ENCODE assay signal across 9 mouse cellular contexts in genomic region chr10:31252584-31253381, GRCm38 (mm10).
A peak's percentile ranks its signal among the peaks of the same experiment; 100 is the strongest.
DNase-seq lines count a peak whose midpoint lies in the region; ATAC-seq lines count a peak whose summit lies in the region.
"Had no signal": no experiment of that assay in that cellular context is flagged by ENCODE, and none has a peak within 500 bp of the region (broad histone marks: within the 10 kb centered on the region; RNA-seq: fewer than 3 reads in every experiment).

No protein-coding gene starts in this region.

- no peak overlapping the region for H3K4me2 ChIP-seq in midbrain, embryonic 13.5 days (replicated peaks)
- no peak overlapping the region for H3K4me2 ChIP-seq in midbrain, embryonic 16.5 days (ENCODE audit: low read length)
- H3K4me2 ChIP-seq in hindbrain, embryonic 16.5 days (ENCODE audit: low read length) = no peak overlapping the region
- H3K4me2 ChIP-seq in liver, embryonic 12.5 days = no peak overlapping the region

- peak; percentile 82 for ATAC-seq in frontal cortex, adult (ENCODE audit: low TSS enrichment)
- ATAC-seq in midbrain, embryonic 13.5 days = 0 out of 2 replicates have a peak, but pooled peaks have one; percentile 14
- no peak for ATAC-seq in midbrain, embryonic 16.5 days
- peak; percentile 74 for ATAC-seq in hindbrain, embryonic 16.5 days
- no peak for ATAC-seq in liver, embryonic 12.5 days

- H3K27ac ChIP-seq in midbrain, embryonic 13.5 days = no peak overlapping the region
- no peak overlapping the region for H3K27ac ChIP-seq in midbrain, embryonic 16.5 days (ENCODE audit: low read length)
- H3K27ac ChIP-seq in hindbrain, embryonic 16.5 days (ENCODE audit: low read depth, low read length) = no peak overlapping the region
- H3K27ac ChIP-seq in liver, embryonic 12.5 days = no peak overlapping the region

- no peaks in the 10 kb centered on the region; the same call in 1 of the 2 replicates for H3K9me3 ChIP-seq in midbrain, embryonic 13.5 days
- no peaks in the 10 kb centered on the region for H3K9me3 ChIP-seq in midbrain, embryonic 16.5 days (replicated peaks; ENCODE audit: control insufficient read depth, low read length, poor library complexity, severe bottlenecking)
- H3K9me3 ChIP-seq in hindbrain, embryonic 16.5 days (ENCODE audit: control insufficient read depth, low read length) = no peaks in the 10 kb centered on the region
- H3K9me3 ChIP-seq in liver, embryonic 12.5 days (replicated peaks) = no peaks in the 10 kb centered on the region

- no peaks in the 10 kb centered on the region for H3K36me3 ChIP-seq in midbrain, embryonic 13.5 days
- H3K36me3 ChIP-seq in midbrain, embryonic 16.5 days (ENCODE audit: control insufficient read depth, insufficient read depth, low read length) = no peaks in the 10 kb centered on the region
- H3K36me3 ChIP-seq in hindbrain, embryonic 16.5 days (ENCODE audit: control insufficient read depth, insufficient read depth, low read length) = no peaks in the 10 kb centered on the region
- H3K36me3 ChIP-seq in liver, embryonic 12.5 days = no peaks in the 10 kb centered on the region

- H3K4me1 ChIP-seq in midbrain, embryonic 13.5 days (replicated peaks) = no peaks in the 10 kb centered on the region
- no peaks in the 10 kb centered on the region for H3K4me1 ChIP-seq in midbrain, embryonic 16.5 days (ENCODE audit: control insufficient read depth, insufficient read depth, low read length)
- no peaks in the 10 kb centered on the region for H3K4me1 ChIP-seq in hindbrain, embryonic 16.5 days (ENCODE audit: control insufficient read depth, insufficient read depth, low read depth, low read length)
- no peaks in the 10 kb centered on the region for H3K4me1 ChIP-seq in liver, embryonic 12.5 days

- H3K9ac ChIP-seq in midbrain, embryonic 13.5 days (replicated peaks) = no peak overlapping the region
- no peak overlapping the region for H3K9ac ChIP-seq in midbrain, embryonic 16.5 days (ENCODE audit: low read depth, low read length)
- H3K9ac ChIP-seq in hindbrain, embryonic 16.5 days (ENCODE audit: low read depth, low read length) = no peak overlapping the region
- no peak overlapping the region for H3K9ac ChIP-seq in liver, embryonic 12.5 days

- no peak for DNase-seq in frontal cortex, postnatal 25 days (ENCODE audit: low spot score in 2 of 2)
- DNase-seq in lung, postnatal 36 days = peak; percentile 18
- no peak for DNase-seq in thymus, postnatal 10 days (ENCODE audit: low spot score in 2 of 2)

- H3K4me3 ChIP-seq in midbrain, embryonic 13.5 days (replicated peaks) = no peak overlapping the region
- no peak overlapping the region for H3K4me3 ChIP-seq in midbrain, embryonic 16.5 days (ENCODE audit: low read depth, low read length)
- H3K4me3 ChIP-seq in hindbrain, embryonic 16.5 days (ENCODE audit: low read length) = no peak overlapping the region
- H3K4me3 ChIP-seq in liver, embryonic 12.5 days = no peak overlapping the region
- H3K4me3 ChIP-seq: erythroblast, embryonic 14.5 days had no signal

- no peaks in the 10 kb centered on the region for H3K27me3 ChIP-seq in midbrain, embryonic 13.5 days
- H3K27me3 ChIP-seq in midbrain, embryonic 16.5 days (ENCODE audit: control insufficient read depth, insufficient read depth, low read depth, low read length) = no peaks in the 10 kb centered on the region
- H3K27me3 ChIP-seq in hindbrain, embryonic 16.5 days (replicated peaks; ENCODE audit: control insufficient read depth, insufficient read depth, low read length) = no peaks in the 10 kb centered on the region
- H3K27me3 ChIP-seq in liver, embryonic 12.5 days (replicated peaks) = no peaks in the 10 kb centered on the region

- 70% methylated on average over 8 of the region's 8 CpGs for WGBS in midbrain, embryonic 13.5 days
- 62% methylated on average over 8 of the region's 8 CpGs for WGBS in midbrain, embryonic 16.5 days
- 54% methylated on average over 8 of the region's 8 CpGs for WGBS in hindbrain, embryonic 16.5 days
- 63% methylated on average over 8 of the region's 8 CpGs for WGBS in liver, embryonic 12.5 days (ENCODE audit: insufficient replicate concordance)

Comparison
In these comparisons a context has a peak if more than half of its experiments do, and no peak if none do; other contexts are left out.
1. ATAC-seq: peak in frontal cortex, adult (single experiment), midbrain, embryonic 13.5 days (single experiment) and hindbrain, embryonic 16.5 days (single experiment); none in midbrain, embryonic 16.5 days (single experiment) and liver, embryonic 12.5 days (single experiment).